Mouse (Mus musculus) hindbrain, embryonic 12.5 days (tissue): ENCODE results near the gene Wdfy3. TPM values are rescaled to one million over a fixed set of nuclear protein-coding genes. Genes with fewer than 3 reads are reported as not detected.
"Not testable (repeated sequence)": the region's sequence is repeated elsewhere in the genome, so short reads cannot be mapped to it uniquely, and the experiment has no call there.

ENCODE experiments used
- ATAC-seq: fragments of 200-750 bp; cut with Nextera tagmentation; 2 replicates; pipeline ENCODE4 v1.8.0; 2017; ENCODE audit warnings: moderate TSS enrichment; ENCODE audit not compliant: low FRiP score
- H3K27ac ChIP-seq: fragments of 300-500 bp; sonication (generic); 2 replicates; pipeline ENCODE4 v1.5.1; 2016; ENCODE audit warnings: mild to moderate bottlenecking
- H3K27me3 ChIP-seq: fragments of 300-500 bp; sonication (generic); 2 replicates; pipeline ENCODE4 v1.6.1; 2016; ENCODE audit warnings: mild to moderate bottlenecking
- H3K36me3 ChIP-seq: fragments of 300-500 bp; sonication (generic); 2 replicates; pipeline ENCODE4 v1.6.1; 2016; ENCODE audit warnings: mild to moderate bottlenecking
- H3K4me1 ChIP-seq: fragments of 300-500 bp; sonication (generic); 2 replicates; pipeline ENCODE4 v1.6.1; 2016
- H3K4me2 ChIP-seq: fragments of 300-500 bp; sonication (generic); replicated peaks from 2 replicates; pipeline ENCODE4 v1.6.1; 2016; ENCODE audit warnings: mild to moderate bottlenecking
- H3K4me3 ChIP-seq: fragments of 300-500 bp; sonication (generic); 2 replicates; pipeline ENCODE4 v1.5.1; 2016; ENCODE audit warnings: mild to moderate bottlenecking
- H3K9ac ChIP-seq: fragments of 300-500 bp; sonication (generic); 2 replicates; pipeline ENCODE4 v1.6.1; 2016; ENCODE audit warnings: mild to moderate bottlenecking, moderate library complexity
- H3K9me3 ChIP-seq: fragments of 300-500 bp; sonication (generic); replicated peaks from 2 replicates; pipeline ENCODE4 v1.6.1; 2016; ENCODE audit warnings: mild to moderate bottlenecking
- WGBS: fragments of 180-500 bp; shearing (Covaris S2); methylation state at CpG from one replicate; pipeline ENCODE4 v1.1.7; 2016; 5-methylcytosine and 5-hydroxymethylcytosine counted together
- polyA plus RNA-seq: library from polyadenylated mRNA; unstranded; fragments of >200 nt; fragmentation: Nextera tagmentation; extraction: Ambion mirVana; gene quantifications from 2 replicates; pipeline ENCODE4 v1.2.1, GENCODE M21; 2016

The Wdfy3 gene
- polyA plus RNA-seq, 1 experiment from 2014 or later = 41.3 TPM

DNA sequence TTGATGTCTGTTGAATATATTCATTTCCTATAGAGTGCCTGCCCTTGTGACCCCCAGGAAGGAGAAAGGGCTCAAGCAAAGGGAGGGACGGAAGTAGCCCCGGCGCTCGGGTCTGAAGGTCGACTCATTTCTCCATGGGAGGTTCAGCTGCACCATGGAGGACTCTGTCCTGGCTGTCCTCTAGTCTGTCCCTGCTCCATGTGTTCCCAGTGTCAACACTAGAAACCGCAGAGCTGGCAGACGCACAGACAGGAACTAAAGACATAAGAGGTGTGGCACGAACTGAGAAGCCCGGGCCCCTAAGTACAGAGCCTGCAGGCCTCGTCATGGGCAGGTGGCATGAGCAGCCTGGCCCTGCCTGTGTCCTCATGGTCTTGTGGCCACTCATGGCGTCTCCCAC lies 215.6 kb downstream of the Wdfy3 start:
- H3K36me3 ChIP-seq = peaks cover 97% of the 10 kb centered on the region
- H3K9me3 ChIP-seq = no peaks in the 10 kb centered on the region
- no peaks in the 10 kb centered on the region for H3K4me1 ChIP-seq
- H3K4me2 ChIP-seq = no peak overlapping the region
- H3K27ac ChIP-seq = no peak overlapping the region
- ATAC-seq = no peak
- H3K4me3 ChIP-seq = no peak overlapping the region
- H3K9ac ChIP-seq = no peak overlapping the region
- WGBS = 95% methylated on average over 11 of the region's 11 CpGs
- no peaks in the 10 kb centered on the region for H3K27me3 ChIP-seq

DNA sequence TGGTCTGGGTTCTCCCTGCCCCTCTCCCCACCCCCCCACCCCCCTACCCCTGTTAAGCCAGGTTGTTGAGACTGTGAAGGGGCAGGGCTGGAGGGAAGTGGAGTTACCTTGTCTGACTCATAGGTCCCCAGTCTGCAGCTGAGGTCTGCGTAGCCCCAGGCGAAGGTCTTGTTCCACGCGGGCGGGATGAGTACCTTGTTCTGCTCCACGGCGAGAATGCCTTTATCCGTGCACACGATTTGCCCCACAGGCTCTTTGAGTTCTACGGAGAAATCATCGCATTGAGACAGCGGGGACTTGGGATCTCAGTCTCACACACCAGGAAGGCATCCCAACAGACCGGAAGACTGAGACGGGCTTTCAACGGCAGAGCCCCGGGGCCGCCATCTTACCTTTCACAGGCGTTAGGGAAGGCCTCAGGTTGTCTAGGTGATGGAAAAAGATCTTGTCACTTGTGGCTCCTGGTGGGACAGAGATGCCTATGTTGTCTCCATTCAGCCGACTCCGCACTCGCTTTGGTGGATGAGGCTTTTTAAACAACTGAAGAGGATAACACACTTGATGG lies 217.5 kb downstream of the Wdfy3 start:
- Histone ChIP-seq H3K9me3 (no peaks in the 10 kb centered on the region), H3K27me3 (no peaks in the 10 kb centered on the region), H3K27ac (no peak overlapping the region), H3K4me3 (no peak overlapping the region), H3K4me1 (no peaks in the 10 kb centered on the region), H3K9ac (no peak overlapping the region), H3K36me3 (peaks cover 97% of the 10 kb centered on the region), H3K4me2 (no peak overlapping the region)
- ATAC-seq = no peak
- 96% methylated on average over 21 of the region's 21 CpGs for WGBS

GRCm38 (mm10) chr5:101851133-101851532 lies 218.6 kb downstream of the Wdfy3 start:
- ATAC-seq = no peak
- Histone ChIP-seq H3K36me3 (peaks cover 100% of the 10 kb centered on the region), H3K4me1 (no peaks in the 10 kb centered on the region), H3K9ac (no peak overlapping the region), H3K4me3 (no peak overlapping the region), H3K9me3 (no peaks in the 10 kb centered on the region), H3K4me2 (no peak overlapping the region), H3K27ac (no peak overlapping the region), H3K27me3 (no peaks in the 10 kb centered on the region)
- WGBS = 95% methylated on average over 7 of the region's 7 CpGs

DNA sequence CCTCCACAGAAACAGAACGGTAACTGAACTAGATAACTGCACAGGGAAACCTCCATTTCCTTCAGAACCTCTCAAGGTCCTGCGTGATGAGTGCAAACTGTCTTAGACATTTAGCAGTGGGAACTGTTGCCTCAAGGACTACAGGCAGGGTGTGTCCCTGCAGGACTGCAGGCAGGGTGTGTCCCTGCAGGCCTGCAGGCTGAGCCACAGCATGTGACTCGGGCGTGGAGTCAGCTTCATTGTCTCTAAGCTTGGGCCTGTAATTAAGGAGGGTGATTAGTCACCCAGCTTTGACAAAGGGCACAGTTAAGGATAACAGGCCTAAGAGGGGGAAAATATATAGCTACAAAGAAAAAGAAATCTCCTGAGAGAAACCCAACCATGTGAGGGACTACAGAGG lies 222.0 kb downstream of the Wdfy3 start:
- Histone ChIP-seq H3K36me3 (peaks cover 100% of the 10 kb centered on the region), H3K9me3 (no peaks in the 10 kb centered on the region), H3K4me1 (no peaks in the 10 kb centered on the region), H3K4me2 (no peak overlapping the region), H3K9ac (no peak overlapping the region), H3K27ac (no peak overlapping the region), H3K27me3 (no peaks in the 10 kb centered on the region), H3K4me3 (no peak overlapping the region)
- no peak for ATAC-seq
- 59% methylated on average over 4 of the region's 4 CpGs for WGBS

DNA sequence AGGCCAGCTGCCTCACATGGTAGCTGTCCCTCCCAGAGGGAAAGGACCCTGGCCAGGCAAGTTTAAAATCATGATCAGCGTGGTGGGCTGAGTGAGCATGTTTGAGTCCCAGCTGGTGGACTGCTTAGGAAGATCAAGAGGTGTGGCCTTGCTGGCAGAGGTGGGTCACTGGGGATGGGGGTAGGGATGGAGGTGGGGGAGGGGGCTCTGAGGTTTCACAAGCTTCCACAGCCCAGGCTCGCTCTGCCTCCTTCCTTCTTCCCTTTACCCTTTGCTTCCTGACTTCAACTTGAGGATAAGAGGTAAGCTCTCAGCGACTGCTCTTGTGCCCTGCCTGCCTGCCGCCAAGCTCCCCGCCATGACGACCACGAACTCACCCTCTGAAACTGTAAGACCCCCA lies 222.4 kb downstream of the Wdfy3 start:
- H3K4me3 ChIP-seq = no peak overlapping the region
- H3K4me1 ChIP-seq = no peaks in the 10 kb centered on the region
- H3K4me2 ChIP-seq = no peak overlapping the region
- H3K27me3 ChIP-seq = no peaks in the 10 kb centered on the region
- 88% methylated on average over 6 of the region's 7 CpGs for WGBS
- no peaks in the 10 kb centered on the region for H3K9me3 ChIP-seq
- peaks cover 100% of the 10 kb centered on the region for H3K36me3 ChIP-seq
- no peak for ATAC-seq
- H3K27ac ChIP-seq = no peak overlapping the region
- H3K9ac ChIP-seq = no peak overlapping the region

- Histone ChIP-seq H3K36me3 (peaks cover 100% of the 10 kb centered on the region), H3K9ac (no peak overlapping the region), H3K4me3 (no peak overlapping the region), H3K27me3 (no peaks in the 10 kb centered on the region), H3K4me2 (no peak overlapping the region), H3K9me3 (no peaks in the 10 kb centered on the region), H3K27ac (no peak overlapping the region), H3K4me1 (no peaks in the 10 kb centered on the region)
- ATAC-seq = no peak
- 95% methylated on average over 8 of the region's 8 CpGs for WGBS
Measured at GRCm38 (mm10) chr5:101845930-101846329, 223.8 kb downstream of the Wdfy3 start.

DNA sequence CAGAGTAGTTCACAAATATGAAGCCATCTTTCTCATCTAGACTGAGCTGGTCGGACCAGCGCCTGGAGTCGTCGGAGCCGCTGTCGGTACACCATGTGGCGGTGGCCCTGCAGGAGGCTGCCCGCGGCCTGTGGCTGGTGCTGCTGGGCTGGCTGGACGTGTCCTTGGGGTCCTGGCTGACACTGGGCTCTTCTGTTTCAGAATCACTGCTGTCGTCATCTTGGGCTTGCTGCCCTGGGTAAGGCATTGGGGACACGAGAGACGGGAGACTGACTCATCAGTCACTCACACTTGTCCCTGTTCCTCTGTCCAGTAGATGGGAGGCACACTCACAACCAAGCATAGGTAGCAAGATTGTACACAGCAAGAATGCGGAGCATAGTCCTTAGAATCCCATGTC lies 224.7 kb downstream of the Wdfy3 start:
- H3K36me3 ChIP-seq = peaks cover 100% of the 10 kb centered on the region
- H3K4me2 ChIP-seq = no peak overlapping the region
- whole genome bisulfite sequencing = 97% methylated on average over 14 of the region's 14 CpGs
- no peak overlapping the region for H3K9ac ChIP-seq
- no peak overlapping the region for H3K27ac ChIP-seq
- H3K9me3 ChIP-seq = no peaks in the 10 kb centered on the region
- H3K4me3 ChIP-seq = no peak overlapping the region
- no peaks in the 10 kb centered on the region for H3K4me1 ChIP-seq
- H3K27me3 ChIP-seq = no peaks in the 10 kb centered on the region
- ATAC-seq = no peak

- H3K9me3 ChIP-seq = no peaks in the 10 kb centered on the region
- H3K4me3 ChIP-seq = no peak overlapping the region
- no peaks in the 10 kb centered on the region for H3K27me3 ChIP-seq
- ATAC-seq = no peak
- 98% methylated on average over 5 of the region's 5 CpGs for WGBS
- H3K4me1 ChIP-seq = no peaks in the 10 kb centered on the region
- H3K27ac ChIP-seq = no peak overlapping the region
- peaks cover 97% of the 10 kb centered on the region for H3K36me3 ChIP-seq
- no peak overlapping the region for H3K9ac ChIP-seq
- no peak overlapping the region for H3K4me2 ChIP-seq
Measured at GRCm38 (mm10) chr5:101840476-101840875, 229.2 kb downstream of the Wdfy3 start.

- H3K27ac ChIP-seq, H3K4me1 ChIP-seq, H3K27me3 ChIP-seq, ATAC-seq, H3K9me3 ChIP-seq, H3K4me2 ChIP-seq, H3K4me3 ChIP-seq, H3K9ac ChIP-seq: not testable (repeated sequence)
- H3K36me3 ChIP-seq = peaks cover 87% of the 10 kb centered on the region
- 96% methylated on average over 2 of the region's 2 CpGs for WGBS
Measured at GRCm38 (mm10) chr5:101837605-101838004, 232.1 kb downstream of the Wdfy3 start.

GRCm38 (mm10) chr5:101836221-101836620 lies 233.5 kb downstream of the Wdfy3 start:
- H3K9me3 ChIP-seq = no peaks in the 10 kb centered on the region
- no peak overlapping the region for H3K4me2 ChIP-seq
- H3K4me1 ChIP-seq = no peaks in the 10 kb centered on the region
- H3K9ac ChIP-seq = no peak overlapping the region
- peaks cover 85% of the 10 kb centered on the region for H3K36me3 ChIP-seq
- no peak overlapping the region for H3K27ac ChIP-seq
- H3K4me3 ChIP-seq = no peak overlapping the region
- no peaks in the 10 kb centered on the region for H3K27me3 ChIP-seq
- no peak for ATAC-seq
- 91% methylated on average over 11 of the region's 11 CpGs for WGBS

GRCm38 (mm10) chr5:101833875-101834274 lies 235.8 kb downstream of the Wdfy3 start:
- H3K4me1 ChIP-seq = no peaks in the 10 kb centered on the region
- no peak for ATAC-seq
- no peak overlapping the region for H3K4me2 ChIP-seq
- 64% methylated on average over 8 of the region's 8 CpGs for WGBS
- no peak overlapping the region for H3K9ac ChIP-seq
- no peak overlapping the region for H3K27ac ChIP-seq
- no peaks in the 10 kb centered on the region for H3K27me3 ChIP-seq
- no peak overlapping the region for H3K4me3 ChIP-seq
- no peaks in the 10 kb centered on the region for H3K9me3 ChIP-seq
- peaks cover 72% of the 10 kb centered on the region for H3K36me3 ChIP-seq

GRCm38 (mm10) chr5:101832991-101833390 lies 236.7 kb downstream of the Wdfy3 start:
- H3K9ac ChIP-seq = no peak overlapping the region
- WGBS = 96% methylated on average over 5 of the region's 5 CpGs
- H3K4me1 ChIP-seq = no peaks in the 10 kb centered on the region
- H3K27me3 ChIP-seq = no peaks in the 10 kb centered on the region
- H3K9me3 ChIP-seq = no peaks in the 10 kb centered on the region
- no peak overlapping the region for H3K27ac ChIP-seq
- no peak for ATAC-seq
- peaks cover 63% of the 10 kb centered on the region for H3K36me3 ChIP-seq
- no peak overlapping the region for H3K4me2 ChIP-seq
- H3K4me3 ChIP-seq = no peak overlapping the region

DNA sequence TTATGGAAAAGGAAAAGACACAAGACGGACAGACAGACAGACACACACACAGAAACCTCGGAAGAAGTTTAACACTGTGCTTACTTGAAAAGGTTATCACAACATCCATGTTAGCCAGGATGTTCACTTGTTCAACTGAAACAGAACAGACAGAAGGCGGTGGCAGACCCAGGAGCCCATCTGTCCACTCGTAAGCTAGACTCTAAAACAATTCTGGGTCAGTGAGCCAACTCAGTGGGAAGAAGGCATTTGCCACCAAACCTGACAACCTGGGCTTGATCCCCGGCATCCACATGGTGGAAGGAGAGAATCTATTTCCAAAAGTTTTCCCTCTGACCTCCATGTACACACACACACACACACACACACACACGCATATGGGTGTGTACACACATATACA lies 237.7 kb downstream of the Wdfy3 start:
- peaks cover 55% of the 10 kb centered on the region for H3K36me3 ChIP-seq
- ATAC-seq = no peak
- WGBS = 96% methylated on average over 6 of the region's 6 CpGs

More for the DNA sequence above, 237.7 kb downstream of the Wdfy3 start:
- H3K4me1 ChIP-seq = peaks cover 3% of the 10 kb centered on the region
- H3K4me3 ChIP-seq = no peak overlapping the region
- H3K4me2 ChIP-seq = no peak overlapping the region
- H3K9me3 ChIP-seq = no peaks in the 10 kb centered on the region
- H3K27ac ChIP-seq = no peak overlapping the region
- 0 out of 2 replicates have a peak, but pooled peaks cover 5% of the 10 kb centered on the region for H3K27me3 ChIP-seq
- no peak overlapping the region for H3K9ac ChIP-seq
